Comparison of ENCODE assay signal across 9 mouse cellular contexts in the genomic region with DNA sequence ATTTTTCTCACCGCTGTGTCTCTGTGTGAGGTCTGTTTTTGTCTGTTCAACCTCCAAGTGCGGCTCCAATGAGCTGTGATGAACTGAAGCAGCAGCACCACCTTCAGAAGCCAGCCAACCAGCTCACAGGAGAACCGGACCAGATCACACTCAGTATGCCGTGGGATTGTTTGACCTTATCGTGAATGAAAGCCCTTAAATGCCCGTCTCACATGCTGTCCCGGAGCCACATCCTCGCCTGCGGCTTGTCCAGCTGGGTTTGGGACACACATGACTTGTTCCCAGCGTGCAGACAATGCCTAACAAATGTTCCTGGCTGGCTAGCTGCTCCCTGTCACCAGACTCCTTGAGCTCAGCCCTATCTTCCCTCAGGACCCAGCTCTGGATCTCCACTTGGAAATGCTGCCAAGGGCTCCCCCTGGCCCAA. TPM values are rescaled to one million over a fixed set of nuclear protein-coding genes. Genes with fewer than 3 reads are reported as not detected.
DNase-seq lines count a peak whose midpoint lies in the region; ATAC-seq and TF ChIP-seq lines count a peak whose summit lies in the region.
"Had no signal": no experiment of that assay in that cellular context is flagged by ENCODE, and none has a peak within 500 bp of the region (broad histone marks: within the 10 kb centered on the region; RNA-seq: fewer than 3 reads in every experiment).

No protein-coding gene starts in this region.

- no peak for TF ChIP-seq CTCF in gastrocnemius, adult 2 months (IDR thresholded peaks at IDR 0.05)

- peak overlapping the region; percentile 58 for H3K27ac ChIP-seq in gastrocnemius, adult 2 months
- H3K27ac ChIP-seq in heart, embryonic 12.5 days (ENCODE audit: poor library complexity, severe bottlenecking): peak overlapping the region; percentile 75
- H3K27ac ChIP-seq in kidney, embryonic 16.5 days (ENCODE audit: low read length): peak overlapping the region; percentile 82

- 0 out of 2 replicates have a peak overlapping the region, but pooled peaks have one; percentile 3 for H3K4me2 ChIP-seq in heart, embryonic 12.5 days
- H3K4me2 ChIP-seq in kidney, embryonic 16.5 days (replicated peaks; ENCODE audit: low read depth, low read length): 0 out of 2 replicates have a peak overlapping the region, but pooled peaks have one; percentile 8

- no peaks in the 10 kb centered on the region for H3K9me3 ChIP-seq in heart, embryonic 12.5 days (replicated peaks)
- no peaks in the 10 kb centered on the region for H3K9me3 ChIP-seq in kidney, embryonic 16.5 days (ENCODE audit: low read length)
- H3K9me3 ChIP-seq: megakaryocyte, embryonic 14.5 days had no signal

- WGBS in heart, embryonic 12.5 days: 40% methylated on average over 10 of the region's 10 CpGs
- WGBS in kidney, embryonic 16.5 days: 24% methylated on average over 10 of the region's 10 CpGs

- ATAC-seq in heart, embryonic 12.5 days (ENCODE audit: insufficient number of reproducible peaks, low FRiP score): no peak
- peak; percentile 23 for ATAC-seq in kidney, embryonic 16.5 days (ENCODE audit: low FRiP score, low TSS enrichment)
- no peak for ATAC-seq in CD4-positive, CD25-positive, alpha-beta regulatory T cell, adult 4 months

- H3K36me3 ChIP-seq in heart, embryonic 12.5 days: no peaks in the 10 kb centered on the region
- H3K36me3 ChIP-seq in kidney, embryonic 16.5 days (ENCODE audit: insufficient read depth, low read length): no peaks in the 10 kb centered on the region
- H3K36me3 ChIP-seq in splenic B cell, adult 2 months (ENCODE audit: control insufficient read depth, insufficient read depth, low read length, poor library complexity, severe bottlenecking): no peaks in the 10 kb centered on the region

- 0 out of 2 replicates have a peak overlapping the region, but pooled peaks have one; percentile 3 for H3K4me3 ChIP-seq in gastrocnemius, adult 2 months
- H3K4me3 ChIP-seq in heart, embryonic 12.5 days: no peak overlapping the region
- H3K4me3 ChIP-seq in kidney, embryonic 16.5 days (ENCODE audit: low read length): no peak overlapping the region

- intact Hi-C loops in gastrocnemius, adult 2 months (cut with DNase I): loop anchor here (2.0 to 10.0 kb wide), 2 partner anchors 47 to 483 kb away; a partner anchor contains a TSS

- H3K27me3 ChIP-seq in heart, embryonic 12.5 days (replicated peaks): no peaks in the 10 kb centered on the region
- H3K27me3 ChIP-seq in kidney, embryonic 16.5 days (ENCODE audit: insufficient read depth, low read length): no peaks in the 10 kb centered on the region
- H3K27me3 ChIP-seq in splenic B cell, adult 2 months (ENCODE audit: control insufficient read depth, insufficient read depth, low read length, poor library complexity, severe bottlenecking): no peaks in the 10 kb centered on the region
- H3K27me3 ChIP-seq: megakaryocyte, embryonic 14.5 days had no signal

- peaks cover 65% of the 10 kb centered on the region for H3K4me1 ChIP-seq in heart, embryonic 12.5 days (replicated peaks)
- peaks cover 54% of the 10 kb centered on the region for H3K4me1 ChIP-seq in kidney, embryonic 16.5 days (ENCODE audit: insufficient read depth, low read length)

- peak; percentile 46 for DNase-seq in gastrocnemius, adult 2 months
- no peak for DNase-seq in gastrocnemius, postnatal 25 days
- DNase-seq in cerebellum, postnatal 10 days: peak; percentile 73 to 83
- DNase-seq in splenic B cell, adult 2 months (ENCODE audit: low read depth, low spot score): peak; percentile 53
- no peak for DNase-seq in frontal cortex, adult 2 months (ENCODE audit: extremely low spot score in 1 of 2, low spot score in 1 of 2)

- 0 out of 2 replicates have a peak overlapping the region, but pooled peaks have one; percentile 33 for H3K9ac ChIP-seq in heart, embryonic 12.5 days
- H3K9ac ChIP-seq in kidney, embryonic 16.5 days (replicated peaks; ENCODE audit: low read length): peak overlapping the region; percentile 28; the same call in 1 of the 2 replicates

RNA-seq across cellular contexts. Expression of a gene that starts 47.7 kb away (rescaled TPM):
- 1 to 10 TPM; 4.6 to 4.7 TPM for total RNA-seq in gastrocnemius, adult 2 months (2021)
- 1 to 10 TPM; 5.5 to 7.5 TPM for total RNA-seq in gastrocnemius, postnatal 25 days (2021)
- polyA plus RNA-seq in heart, embryonic 12.5 days (2016; fragmentation: Nextera tagmentation; extraction: Ambion mirVana): 8.9 and 10.9 TPM in 2 replicates
- polyA plus RNA-seq in kidney, embryonic 16.5 days (2015; fragmentation: Nextera tagmentation; extraction: Ambion mirVana): 4.4 and 5.3 TPM in 2 replicates
- polyA plus RNA-seq in CD4-positive, CD25-positive, alpha-beta regulatory T cell, adult 4 months (2017; shearing (Covaris generic)): 10 to 100 TPM in 1 of 2 experiments, 1 to 10 TPM in 1; 4.9 to 12.6 TPM
- polyA plus RNA-seq in frontal cortex, adult 2 months (2012; rRNA removed): 33.2 and 37.6 TPM in 2 replicates

Comparison
In these comparisons a context has a peak if more than half of its experiments do, and no peak if none do; other contexts are left out.
1. DNase-seq: peak in gastrocnemius, adult 2 months (single experiment), cerebellum, postnatal 10 days (2 of 2) and splenic B cell, adult 2 months (single experiment); none in gastrocnemius, postnatal 25 days (single experiment) and frontal cortex, adult 2 months (0 of 2).
2. Peak in every context shown above with its lines, with median percentiles within 50 percentile points of each other: H3K27ac ChIP-seq.